Comparison of ENCODE assay signal across 8 mouse cellular contexts in the genomic region with DNA sequence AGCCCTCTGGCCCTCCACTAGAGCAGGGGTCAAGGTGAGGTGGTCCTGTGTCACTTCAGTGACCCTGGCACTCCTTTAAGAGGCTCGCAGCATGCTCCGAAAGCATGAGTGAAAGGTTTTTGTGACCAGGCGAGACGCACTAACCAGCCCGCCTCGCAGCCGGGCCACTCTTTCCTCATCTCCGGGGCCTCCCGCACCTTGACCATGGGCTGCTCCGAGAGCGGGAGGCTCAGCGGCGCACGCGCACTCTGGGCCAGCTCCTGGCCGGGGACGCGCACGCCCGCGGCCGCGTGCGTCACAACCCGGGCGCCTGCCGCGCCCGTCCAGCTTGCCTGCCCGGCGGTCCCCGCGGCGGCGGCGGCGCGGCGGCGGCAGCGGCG. TPM values are rescaled to one million over a fixed set of nuclear protein-coding genes. Genes with fewer than 3 reads are reported as not detected.
DNase-seq lines count a peak whose midpoint lies in the region; ATAC-seq and TF ChIP-seq lines count a peak whose summit lies in the region.

No protein-coding gene starts in this region.

- H3K9ac ChIP-seq in kidney, embryonic 15.5 days: peak overlapping the region; percentile 79

- 4% methylated on average over 42 of the region's 42 CpGs for WGBS in heart, embryonic 10.5 days
- under 1% methylated on average over 41 of the region's 42 CpGs for WGBS in kidney, embryonic 15.5 days

- peaks cover 16% of the 10 kb centered on the region for H3K4me1 ChIP-seq in bone marrow macrophage, adult 2 months (ENCODE audit: control insufficient read depth, insufficient read depth, low read length)
- H3K4me1 ChIP-seq in embryonic fibroblast, embryonic 13.5 days (ENCODE audit: control insufficient read depth, insufficient read depth, low read length): peaks cover 11% of the 10 kb centered on the region
- H3K4me1 ChIP-seq in heart, embryonic 10.5 days: peaks cover 13% of the 10 kb centered on the region
- peaks cover 24% of the 10 kb centered on the region for H3K4me1 ChIP-seq in kidney, embryonic 15.5 days

- peak overlapping the region; percentile 79 for H3K27ac ChIP-seq in bone marrow macrophage, adult 2 months (ENCODE audit: insufficient read depth, low read depth, low read length)
- H3K27ac ChIP-seq in embryonic fibroblast, embryonic 13.5 days (ENCODE audit: insufficient read depth, low read length): no peak overlapping the region
- H3K27ac ChIP-seq in heart, embryonic 10.5 days: peak overlapping the region; percentile 89
- peak overlapping the region; percentile 37 for H3K27ac ChIP-seq in kidney, embryonic 15.5 days

- peaks cover 11% of the 10 kb centered on the region for H3K27me3 ChIP-seq in heart, embryonic 10.5 days (ENCODE audit: insufficient read depth, poor library complexity, severe bottlenecking)
- H3K27me3 ChIP-seq in kidney, embryonic 15.5 days: no peaks in the 10 kb centered on the region

- TF ChIP-seq POLR2A in bone marrow macrophage, adult 2 months (IDR thresholded peaks at IDR 0.05; ENCODE audit: borderline replicate concordance, low read depth, low read length): no peak
- TF ChIP-seq POLR2A in embryonic fibroblast, embryonic 13.5 days (IDR thresholded peaks at IDR 0.05; ENCODE audit: low read depth, low read length): peak; percentile 74

- DNase-seq in 3134 (ENCODE audit: extremely low read depth, insufficient read length, low spot score): peak; percentile 92
- peak; percentile 91 for DNase-seq in heart, embryonic 10.5 days (ENCODE audit: low spot score)
- peak; percentile 84 for DNase-seq in liver
- DNase-seq in monocyte, adult 2 months (ENCODE audit: low read depth in 1 of 2, low spot score in 2 of 2): peak; percentile 50 to 74
- peak; percentile 61 to 73 for DNase-seq in spleen, postnatal 14 days (ENCODE audit: low spot score in 2 of 2)

- no peak for TF ChIP-seq CTCF in bone marrow macrophage, adult 2 months (IDR thresholded peaks at IDR 0.05; ENCODE audit: low read depth, low read length)
- TF ChIP-seq CTCF in embryonic fibroblast, embryonic 13.5 days (IDR thresholded peaks at IDR 0.05; ENCODE audit: borderline replicate concordance, insufficient read depth, low read length): no peak

- peak overlapping the region; percentile 97 for H3K4me2 ChIP-seq in kidney, embryonic 15.5 days

- peak; percentile 92 for ATAC-seq in kidney, embryonic 15.5 days (replicated peaks; ENCODE audit: low FRiP score)

- H3K4me3 ChIP-seq in bone marrow macrophage, adult 2 months (ENCODE audit: insufficient read depth, low read length): peak overlapping the region; percentile 73
- H3K4me3 ChIP-seq in embryonic fibroblast, embryonic 13.5 days (ENCODE audit: insufficient read depth, low read length): peak overlapping the region; percentile 62
- peak overlapping the region; percentile 69 for H3K4me3 ChIP-seq in heart, embryonic 10.5 days
- H3K4me3 ChIP-seq in kidney, embryonic 15.5 days (replicated peaks): peak overlapping the region; percentile 73

- no peaks in the 10 kb centered on the region for H3K9me3 ChIP-seq in heart, embryonic 10.5 days
- H3K9me3 ChIP-seq in kidney, embryonic 15.5 days (replicated peaks): no peaks in the 10 kb centered on the region

- H3K36me3 ChIP-seq in heart, embryonic 10.5 days: no peaks in the 10 kb centered on the region
- no peaks in the 10 kb centered on the region for H3K36me3 ChIP-seq in kidney, embryonic 15.5 days

RNA-seq across cellular contexts. Expression of gene Prkar2a, which starts 2.7 kb away (rescaled TPM):
- 35.2 and 37.6 TPM in 2 replicates for polyA plus RNA-seq in bone marrow macrophage, adult 2 months (2012; ENCODE audit: insufficient read depth, insufficient read length, missing spikeins)
- polyA plus RNA-seq in embryonic fibroblast, embryonic 13.5 days (2011; ENCODE audit: insufficient read length, low read depth, missing spikeins): 61.9 and 78.8 TPM in 2 replicates
- 26.5 and 29.1 TPM in 2 replicates for polyA plus RNA-seq in heart, embryonic 10.5 days (2016; fragmentation: Nextera tagmentation; extraction: Ambion mirVana)
- 25.5 and 27.6 TPM in 2 replicates for polyA plus RNA-seq in kidney, embryonic 15.5 days (2015; fragmentation: Nextera tagmentation; extraction: Ambion mirVana)

RNA-seq across cellular contexts. Expression of gene Slc25a20, which starts 29.9 kb away (rescaled TPM):
- polyA plus RNA-seq in bone marrow macrophage, adult 2 months (2012; ENCODE audit: insufficient read depth, insufficient read length, missing spikeins): 28.5 and 29.9 TPM in 2 replicates
- polyA plus RNA-seq in embryonic fibroblast, embryonic 13.5 days (2011; ENCODE audit: insufficient read length, low read depth, missing spikeins): 35.0 and 36.6 TPM in 2 replicates
- polyA plus RNA-seq in heart, embryonic 10.5 days (2016; fragmentation: Nextera tagmentation; extraction: Ambion mirVana): 53.0 and 53.7 TPM in 2 replicates
- 50.0 and 51.8 TPM in 2 replicates for polyA plus RNA-seq in kidney, embryonic 15.5 days (2015; fragmentation: Nextera tagmentation; extraction: Ambion mirVana)

RNA-seq across cellular contexts. Expression of gene Arih2, which starts 42.6 kb away (rescaled TPM):
- 38.4 and 43.1 TPM in 2 replicates for polyA plus RNA-seq in bone marrow macrophage, adult 2 months (2012; ENCODE audit: insufficient read depth, insufficient read length, missing spikeins)
- 65.9 and 73.9 TPM in 2 replicates for polyA plus RNA-seq in embryonic fibroblast, embryonic 13.5 days (2011; ENCODE audit: insufficient read length, low read depth, missing spikeins)
- polyA plus RNA-seq in heart, embryonic 10.5 days (2016; fragmentation: Nextera tagmentation; extraction: Ambion mirVana): 50.3 and 52.0 TPM in 2 replicates
- 50.1 and 51.0 TPM in 2 replicates for polyA plus RNA-seq in kidney, embryonic 15.5 days (2015; fragmentation: Nextera tagmentation; extraction: Ambion mirVana)
